Mouse (Mus musculus) frontal cortex, postnatal 14 days (tissue): ENCODE measurements at regions not wholly inside any gene's neighbourhood (a gene's known extent, or its start where the extent isn't known, plus 50 kb on each side); places are given as distances from the start of the nearest gene placed in this dataset.

Experiments
- DNase-seq, 2 experiments: peaks; one replicate each; pipeline ENCODE4 v3.0.0; 2022; ENCODE audit warnings: low spot score in 2 of 2

- DNase-seq = no peak
Measured at GRCm38 (mm10) chr11:17743821-17744220, 209.9 kb downstream of the Etaa1 start.

GRCm38 (mm10) chr11:17750345-17750744 lies 203.3 kb downstream of the Etaa1 start:
- no peak for DNase-seq

GRCm38 (mm10) chr11:17759224-17759623 lies 194.5 kb downstream of the Etaa1 start:
- no peak for DNase-seq

DNA sequence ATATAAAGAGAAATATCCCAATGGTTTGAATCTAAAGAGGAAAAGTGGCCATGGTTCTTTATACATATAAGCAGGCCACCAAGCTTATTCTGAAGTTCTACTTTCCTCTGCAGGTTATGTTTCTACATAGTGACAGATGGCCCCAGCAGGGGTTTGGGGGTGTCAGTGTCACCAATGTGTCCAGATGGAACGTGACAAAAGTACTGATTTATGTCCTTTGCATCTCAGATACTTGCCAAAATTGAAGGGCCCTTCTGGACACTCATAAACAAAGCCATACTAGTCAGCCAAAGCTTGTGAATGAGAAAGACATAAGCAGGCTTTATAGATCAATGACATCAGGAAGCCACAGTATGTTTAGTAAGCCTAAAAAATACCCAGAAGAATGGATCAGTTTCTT lies 190.3 kb downstream of the Etaa1 start:
- no peak for DNase-seq

DNA sequence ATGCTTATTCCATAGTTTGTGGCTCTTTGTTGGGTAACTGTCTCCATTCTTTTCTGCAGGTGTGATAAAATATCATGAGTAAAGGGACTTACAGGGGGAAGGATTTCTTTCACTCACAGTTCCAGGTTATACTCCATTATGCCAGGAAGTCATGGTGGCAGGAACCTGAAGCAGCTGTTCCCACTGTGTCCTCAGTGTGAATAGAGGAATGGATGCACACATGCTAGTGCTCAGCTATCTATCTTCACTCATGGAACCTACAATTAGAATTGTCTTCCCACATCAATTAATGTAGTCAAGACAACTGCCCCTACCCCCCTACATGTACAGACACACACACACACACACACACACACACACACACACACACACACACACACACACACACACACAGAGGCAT lies 189.5 kb downstream of the Etaa1 start:
- DNase-seq = no peak

DNA sequence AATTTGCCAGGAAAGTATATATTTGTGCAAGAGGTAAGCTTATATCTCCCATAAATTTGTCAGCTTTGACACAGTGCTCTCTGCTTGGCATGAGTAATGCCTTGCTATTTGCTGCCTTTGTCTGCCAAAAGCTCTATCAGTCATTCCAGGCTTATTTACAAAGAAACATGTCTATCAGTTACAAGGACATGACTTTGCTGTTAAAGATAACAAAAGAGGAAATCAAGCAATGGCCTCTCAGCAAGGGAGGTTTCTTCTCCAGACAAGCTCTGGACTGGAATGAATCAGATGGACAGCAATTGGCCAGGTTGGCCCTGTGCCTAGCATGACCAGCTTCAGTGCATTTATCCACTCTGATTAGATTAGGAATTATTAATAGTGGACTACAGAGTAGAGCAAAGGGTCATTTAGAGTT lies 185.3 kb downstream of the Etaa1 start:
- no peak for DNase-seq

DNA sequence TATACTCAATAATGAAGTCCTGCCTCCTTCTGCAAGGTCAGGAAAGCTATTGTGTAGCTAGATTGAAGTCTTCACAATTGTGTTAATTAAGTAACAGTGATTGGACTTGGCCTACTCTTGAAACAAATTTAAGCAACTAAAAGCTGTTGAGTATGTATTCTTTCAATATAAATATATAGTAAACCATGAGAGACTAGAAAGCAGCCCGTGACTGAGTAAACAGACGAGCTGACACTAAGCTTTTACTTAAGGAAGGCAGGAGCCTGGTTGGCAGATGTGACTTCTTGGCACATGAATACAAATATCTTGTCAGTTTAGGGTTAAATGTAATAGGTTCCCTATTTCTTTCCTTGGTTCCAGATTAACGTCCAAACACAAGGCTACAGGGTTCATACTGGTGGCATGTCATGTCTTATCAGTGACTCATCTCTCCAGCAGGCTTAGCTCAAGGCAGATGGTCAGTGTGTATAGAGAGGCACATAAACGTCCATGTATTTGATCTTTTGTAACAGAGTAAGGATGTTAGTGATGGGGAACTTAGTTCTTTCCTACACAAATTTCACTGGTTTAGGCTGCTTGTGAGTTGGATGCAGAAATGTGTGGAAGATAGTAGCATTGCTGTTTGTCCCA lies 184.7 kb downstream of the Etaa1 start:
- no peak for DNase-seq

GRCm38 (mm10) chr11:17797632-17798031 lies 156.0 kb downstream of the Etaa1 start:
- DNase-seq = no peak

DNA sequence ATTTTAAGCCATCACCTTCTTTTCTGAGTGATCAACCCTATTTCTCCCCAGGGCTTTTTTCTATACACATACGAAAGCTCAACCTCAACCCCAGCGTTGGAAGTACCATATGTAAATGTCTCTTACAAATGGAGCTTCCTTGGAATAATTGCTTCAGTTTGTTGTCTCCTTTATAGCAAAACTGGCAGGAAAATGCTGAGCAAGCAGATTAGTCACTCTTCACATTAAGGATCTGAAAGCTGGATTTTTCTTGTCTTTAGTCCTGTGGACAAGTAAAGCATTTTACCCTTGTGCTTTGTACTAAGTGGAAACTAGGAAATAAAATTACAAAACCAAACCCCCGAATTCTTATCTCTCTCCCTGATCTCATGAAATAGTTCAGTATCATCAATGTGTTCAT lies 145.8 kb downstream of the Etaa1 start:
- DNase-seq = no peak

- no peak for DNase-seq
Measured at GRCm38 (mm10) chr11:17811829-17812559, 141.7 kb downstream of the Etaa1 start.

DNA sequence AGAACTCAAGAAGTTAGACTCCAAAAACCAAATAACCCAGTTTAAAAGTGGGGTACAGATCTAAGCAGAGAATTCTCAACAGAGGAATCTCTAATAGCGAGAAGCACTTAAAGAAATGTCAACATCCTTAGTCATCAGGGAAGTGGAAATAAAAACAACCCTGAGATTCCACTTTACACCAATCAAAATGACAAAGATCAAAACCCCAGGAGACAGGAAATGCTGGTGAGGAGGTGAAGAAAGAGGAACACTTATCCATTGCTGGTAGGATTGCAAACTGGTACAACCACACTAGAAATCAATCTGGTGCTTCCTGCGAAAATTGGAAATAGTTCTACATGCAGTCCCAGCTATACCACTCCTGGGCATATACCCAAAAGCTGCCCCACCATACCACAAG lies 111.0 kb downstream of the Etaa1 start:
- no peak for DNase-seq

- no peak for DNase-seq
Measured at GRCm38 (mm10) chr11:17852405-17852804, 101.3 kb downstream of the Etaa1 start.

GRCm38 (mm10) chr11:17853246-17853804 lies 100.3 kb downstream of the Etaa1 start:
- DNase-seq = no peak

GRCm38 (mm10) chr11:17853832-17854231 lies 99.8 kb downstream of the Etaa1 start:
- no peak for DNase-seq

- DNase-seq = no peak
Measured at GRCm38 (mm10) chr11:17859364-17860131, 94.1 kb downstream of the Etaa1 start.

- no peak for DNase-seq
Measured at GRCm38 (mm10) chr11:17864833-17865397, 88.8 kb downstream of the Etaa1 start.

DNA sequence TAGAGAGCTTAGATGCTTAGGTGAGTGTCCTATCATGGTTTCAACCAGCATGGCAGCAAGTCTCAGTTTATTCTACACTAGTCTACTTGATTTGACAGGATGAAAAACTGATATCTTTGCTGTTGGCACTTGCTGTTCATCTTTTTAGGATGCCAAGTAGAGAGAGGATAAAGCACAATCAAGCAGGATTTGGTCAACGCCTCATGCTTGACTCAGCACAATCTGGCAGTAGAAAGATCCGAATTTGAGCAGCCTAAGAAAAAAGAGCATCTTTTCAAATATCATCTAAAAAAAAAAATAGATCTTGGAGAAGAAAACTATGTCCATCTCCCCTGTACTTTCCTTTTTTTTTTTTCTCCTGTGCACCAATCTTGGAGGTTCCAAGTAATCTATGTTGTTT lies 83.0 kb downstream of the Etaa1 start:
- no peak for DNase-seq

GRCm38 (mm10) chr11:17871920-17872319 lies 81.8 kb downstream of the Etaa1 start:
- DNase-seq = no peak

DNA sequence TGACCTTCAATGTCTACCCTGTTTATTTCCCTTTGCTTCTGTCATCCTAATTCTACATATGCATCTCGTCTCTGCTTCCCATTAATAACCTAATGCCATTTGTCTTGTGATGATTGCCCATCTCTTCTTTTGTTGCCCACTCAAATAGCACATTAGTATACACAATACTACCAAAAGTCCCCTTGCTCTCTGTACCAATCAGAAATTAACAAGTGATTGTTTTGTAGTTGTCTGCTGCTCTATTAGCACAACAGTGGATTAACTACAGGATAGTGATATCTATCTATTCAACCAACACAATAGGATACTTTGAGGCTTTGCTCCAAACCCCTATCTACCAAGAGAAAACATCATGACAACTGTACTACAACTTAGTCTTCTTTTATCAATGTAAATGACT lies 70.4 kb downstream of the Etaa1 start:
- no peak for DNase-seq
